Mouse (Mus musculus) neural tube, embryonic 13.5 days (tissue): ENCODE results near the gene Tamm41. TPM values are rescaled to one million over a fixed set of nuclear protein-coding genes. Genes with fewer than 3 reads are reported as not detected.

ENCODE experiments used
- ATAC-seq: fragments of 200-750 bp; cut with Nextera tagmentation; 2 replicates; pipeline ENCODE4 v1.8.0; 2017; ENCODE audit warnings: low read depth, mild to moderate bottlenecking, moderate TSS enrichment, moderate library complexity
- H3K27ac ChIP-seq: fragments of 300-500 bp; sonication (generic); replicated peaks from 2 replicates; pipeline ENCODE4 v1.5.1; 2015; ENCODE audit warnings: moderate library complexity, mild to moderate bottlenecking, inconsistent platforms
- H3K27me3 ChIP-seq: fragments of 300-500 bp; sonication (generic); 2 replicates; pipeline ENCODE4 v1.6.1; 2015; ENCODE audit warnings: mild to moderate bottlenecking, inconsistent platforms
- H3K36me3 ChIP-seq: fragments of 300-500 bp; sonication (generic); 2 replicates; pipeline ENCODE4 v1.6.1; 2015; ENCODE audit warnings: mild to moderate bottlenecking, inconsistent platforms
- H3K4me1 ChIP-seq: fragments of 300-500 bp; sonication (generic); replicated peaks from 2 replicates; pipeline ENCODE4 v1.6.1; 2015; ENCODE audit warnings: inconsistent platforms
- H3K4me2 ChIP-seq: fragments of 300-500 bp; sonication (generic); 2 replicates; pipeline ENCODE4 v1.6.1; 2015; ENCODE audit warnings: inconsistent platforms, mild to moderate bottlenecking, moderate library complexity
- H3K4me3 ChIP-seq: fragments of 300-500 bp; sonication (generic); 2 replicates; pipeline ENCODE4 v1.5.1; 2015; ENCODE audit warnings: mild to moderate bottlenecking, inconsistent platforms
- H3K9ac ChIP-seq: fragments of 300-500 bp; sonication (generic); 2 replicates; pipeline ENCODE4 v1.6.1; 2015; ENCODE audit warnings: moderate library complexity, mild to moderate bottlenecking, inconsistent platforms
- H3K9me3 ChIP-seq: fragments of 300-500 bp; sonication (generic); 2 replicates; pipeline ENCODE4 v1.6.1; 2016; ENCODE audit warnings: inconsistent platforms
- WGBS: fragments of 180-500 bp; shearing (Covaris S2); methylation state at CpG from one replicate; pipeline ENCODE4 v1.1.7; 2015; 5-methylcytosine and 5-hydroxymethylcytosine counted together
- polyA plus RNA-seq: library from polyadenylated mRNA; unstranded; fragments of >200 nt; fragmentation: Nextera tagmentation; extraction: Ambion mirVana; gene quantifications from 2 replicates; pipeline ENCODE4 v1.2.1, GENCODE M21; 2015

Gene Tamm41
- polyA plus RNA-seq, 1 experiment from 2014 or later, result 43.2 TPM

- ATAC-seq, result no peak; the same call in 1 of the 2 replicates
- 63% methylated on average over 10 of the region's 10 CpGs for WGBS
- peak overlapping the region; percentile 18 for H3K27ac ChIP-seq
These were observed 79.2 kb downstream of the Tamm41 start for GRCm38 (mm10) chr6:114958249-114959011.

GRCm38 (mm10) chr6:114957756-114958155, 79.9 kb downstream of the Tamm41 start:
- peaks cover 21% of the 10 kb centered on the region for H3K4me1 ChIP-seq
- no peak overlapping the region for H3K4me3 ChIP-seq
- ATAC-seq, result no peak
- H3K27ac ChIP-seq, result no peak overlapping the region
- WGBS, result 76% methylated on average over 12 of the region's 12 CpGs
- H3K36me3 ChIP-seq, result no peaks in the 10 kb centered on the region
- no peaks in the 10 kb centered on the region for H3K9me3 ChIP-seq
- H3K27me3 ChIP-seq, result no peaks in the 10 kb centered on the region
- no peak overlapping the region for H3K9ac ChIP-seq
- no peak overlapping the region for H3K4me2 ChIP-seq

More at GRCm38 (mm10) chr6:114958249-114959011, 79.2 kb downstream of the Tamm41 start:
- peaks cover 19% of the 10 kb centered on the region for H3K4me1 ChIP-seq
- no peaks in the 10 kb centered on the region for H3K36me3 ChIP-seq
- H3K27me3 ChIP-seq, result no peaks in the 10 kb centered on the region
- H3K9me3 ChIP-seq, result no peaks in the 10 kb centered on the region
- no peak overlapping the region for H3K4me2 ChIP-seq
- no peak overlapping the region; the same call in 1 of the 2 replicates for H3K9ac ChIP-seq
- no peak overlapping the region for H3K4me3 ChIP-seq

DNA sequence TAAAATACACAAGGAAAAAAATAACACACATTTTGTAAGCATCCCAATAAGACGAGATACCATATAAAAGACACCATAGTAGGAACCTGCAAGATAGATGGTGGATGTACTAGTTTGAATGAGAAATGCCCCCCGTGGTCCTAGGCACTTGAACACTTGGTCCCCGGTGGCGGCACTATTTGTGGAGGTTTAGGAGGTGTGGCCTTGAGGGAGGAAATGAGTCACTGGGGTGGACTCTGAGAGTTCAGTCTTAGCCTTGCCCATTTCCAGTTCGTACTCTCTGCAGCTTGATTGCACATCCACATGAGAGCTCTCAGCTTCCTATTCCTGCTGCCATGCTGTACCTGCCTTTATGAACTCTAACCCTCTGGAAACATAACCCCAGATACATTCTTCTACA, 83.2 kb downstream of the Tamm41 start:
- ATAC-seq, result no peak
- Histone ChIP-seq H3K4me3 (no peak overlapping the region), H3K27me3 (no peaks in the 10 kb centered on the region), H3K9ac (no peak overlapping the region), H3K36me3 (no peaks in the 10 kb centered on the region), H3K4me1 (peaks cover 33% of the 10 kb centered on the region), H3K9me3 (no peaks in the 10 kb centered on the region), H3K4me2 (no peak overlapping the region), H3K27ac (no peak overlapping the region)
- WGBS, result 81% methylated on average over 5 of the region's 5 CpGs

Other genes with a start within 250 kb of the Tamm41 start
- 60.6 and 65.2 TPM in 2 replicates for gene Vgll4, start 67.9 kb downstream of the Tamm41 start, polyA plus RNA-seq
- gene Syn2, start 97.0 kb upstream of the Tamm41 start, polyA plus RNA-seq, result 33.7 and 33.8 TPM in 2 replicates
- not detected in 2 replicates for gene Gm17482, start 189.5 kb upstream of the Tamm41 start, polyA plus RNA-seq
- gene Timp4, start 214.3 kb upstream of the Tamm41 start, polyA plus RNA-seq, result 7.0 and 9.1 TPM in 2 replicates